Mouse (Mus musculus): Measurements from ENCODE around the gene Sec31a. TPM values are rescaled to one million over a fixed set of nuclear protein-coding genes. Genes with fewer than 3 reads are reported as not detected.

Gene Sec31a
- polyA plus RNA-seq, 1 experiment from 2014 or later, result 136 TPM

DNA sequence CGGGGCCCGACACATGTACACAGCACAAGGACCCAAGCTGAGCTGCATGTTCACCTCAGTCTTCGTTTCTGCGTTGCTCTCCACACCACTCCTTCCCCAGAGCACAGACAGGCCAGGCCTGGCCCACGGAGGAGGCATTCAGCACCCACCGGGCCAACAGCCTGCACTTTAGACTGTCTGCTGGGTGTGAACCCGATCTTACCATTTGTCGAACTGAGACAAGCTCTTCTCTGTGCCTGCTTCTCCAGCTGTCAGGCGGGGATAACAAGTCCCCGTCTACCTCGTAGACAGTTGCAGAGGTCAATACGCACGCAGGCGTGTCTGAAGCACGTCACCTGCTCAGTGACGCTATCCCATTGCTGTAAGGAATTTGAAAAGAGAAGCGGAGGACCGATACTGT, 99.0 kb downstream of the Sec31a start:
- Histone ChIP-seq H3K27ac (replicated peaks; ENCODE audit: low read depth, low read length) (no peak overlapping the region), H3K4me3 (ENCODE audit: low read depth, low read length) (no peak overlapping the region), H3K9me3 (ENCODE audit: control insufficient read depth, low read length) (no peaks in the 10 kb centered on the region), H3K4me1 (ENCODE audit: control insufficient read depth, insufficient read depth, low read length) (no peaks in the 10 kb centered on the region), H3K4me2 (ENCODE audit: low read depth, severe bottlenecking) (no peak overlapping the region), H3K27me3 (ENCODE audit: control insufficient read depth, insufficient read depth, low read length) (no peaks in the 10 kb centered on the region), H3K36me3 (ENCODE audit: control insufficient read depth, insufficient read depth, low read length) (no peaks in the 10 kb centered on the region), H3K9ac (ENCODE audit: low read length) (no peak overlapping the region)
- 81% methylated on average over 18 of the region's 18 CpGs for whole genome bisulfite sequencing
- no peak for DNase-seq (ENCODE audit: low spot score)
- ATAC-seq (ENCODE audit: insufficient number of reproducible peaks, low FRiP score, low TSS enrichment, low read depth), result no peak

DNA sequence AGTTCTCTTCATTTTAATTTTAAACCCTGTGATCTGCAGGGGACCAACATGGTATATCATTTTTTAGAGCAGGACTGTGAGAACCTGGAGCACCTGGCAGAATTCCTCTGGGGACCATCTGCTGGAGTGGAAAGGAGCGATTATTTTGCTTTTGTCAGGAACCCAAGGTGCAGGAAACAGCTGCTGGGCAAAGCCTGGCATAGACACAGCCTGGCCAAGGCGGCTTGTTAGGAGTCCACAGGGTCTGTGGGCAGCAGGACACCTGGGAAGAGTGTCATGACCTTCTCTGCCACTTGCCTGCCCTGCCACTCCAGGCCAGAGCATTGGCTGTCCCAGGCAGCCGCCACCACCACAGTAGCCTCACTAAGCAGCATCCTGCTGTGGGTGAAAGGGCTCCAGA, 100.4 kb downstream of the Sec31a start:
- Histone ChIP-seq H3K4me2 (ENCODE audit: low read depth, severe bottlenecking) (no peak overlapping the region), H3K9ac (ENCODE audit: low read length) (no peak overlapping the region), H3K27me3 (ENCODE audit: control insufficient read depth, insufficient read depth, low read length) (no peaks in the 10 kb centered on the region), H3K27ac (replicated peaks; ENCODE audit: low read depth, low read length) (no peak overlapping the region), H3K9me3 (ENCODE audit: control insufficient read depth, low read length) (no peaks in the 10 kb centered on the region), H3K36me3 (ENCODE audit: control insufficient read depth, insufficient read depth, low read length) (no peaks in the 10 kb centered on the region), H3K4me1 (ENCODE audit: control insufficient read depth, insufficient read depth, low read length) (no peaks in the 10 kb centered on the region), H3K4me3 (ENCODE audit: low read depth, low read length) (no peak overlapping the region)
- ATAC-seq (ENCODE audit: insufficient number of reproducible peaks, low FRiP score, low TSS enrichment, low read depth) (no peak), DNase-seq (ENCODE audit: low spot score) (no peak)
- WGBS, result 55% methylated on average over 3 of the region's 3 CpGs

DNA sequence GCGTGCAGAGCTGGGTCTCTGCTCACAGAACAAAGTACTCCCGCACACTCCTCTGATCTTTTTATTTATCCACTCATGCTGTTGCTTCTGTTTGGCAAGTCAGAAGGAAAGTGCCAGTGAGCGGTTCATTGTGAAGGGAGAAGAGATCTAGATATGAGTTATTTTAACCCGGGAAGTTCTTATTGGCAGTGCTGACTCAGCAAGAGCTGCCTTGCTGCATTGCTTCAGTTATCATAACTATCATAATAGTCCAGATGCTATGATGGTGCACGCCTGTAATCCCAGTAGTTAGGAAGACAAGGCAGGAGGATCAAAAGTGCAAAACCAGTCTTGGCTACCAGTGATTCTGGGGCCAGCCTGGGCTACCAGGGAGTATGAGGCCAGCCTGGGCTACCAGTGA, 103.6 kb downstream of the Sec31a start:
- ATAC-seq (ENCODE audit: insufficient number of reproducible peaks, low FRiP score, low TSS enrichment, low read depth), result no peak
- H3K27ac ChIP-seq (replicated peaks; ENCODE audit: low read depth, low read length), result no peak overlapping the region
- no peaks in the 10 kb centered on the region for H3K4me1 ChIP-seq (ENCODE audit: control insufficient read depth, insufficient read depth, low read length)
- no peak for DNase-seq (ENCODE audit: low spot score)
- H3K36me3 ChIP-seq (ENCODE audit: control insufficient read depth, insufficient read depth, low read length), result no peaks in the 10 kb centered on the region
- H3K9me3 ChIP-seq (ENCODE audit: control insufficient read depth, low read length), result no peaks in the 10 kb centered on the region
- H3K27me3 ChIP-seq (ENCODE audit: control insufficient read depth, insufficient read depth, low read length), result no peaks in the 10 kb centered on the region
- no peak overlapping the region for H3K4me2 ChIP-seq (ENCODE audit: low read depth, severe bottlenecking)
- no peak overlapping the region for H3K9ac ChIP-seq (ENCODE audit: low read length)
- 84% methylated on average over 5 of the region's 5 CpGs for WGBS
- no peak overlapping the region for H3K4me3 ChIP-seq (ENCODE audit: low read depth, low read length)

Other genes with a start within 250 kb of the Sec31a start
- gene Lin54, start 84.4 kb upstream of the Sec31a start, polyA plus RNA-seq (2014; fragmentation: Nextera tagmentation; extraction: Ambion mirVana), result 16.1 and 16.8 TPM in 2 replicates
- gene Cops4, start 102.1 kb upstream of the Sec31a start, polyA plus RNA-seq (2014; fragmentation: Nextera tagmentation; extraction: Ambion mirVana), result 254 TPM in 2 replicates
- 2.7 and 3.1 TPM in 2 replicates for gene Plac8, start 156.0 kb upstream of the Sec31a start, polyA plus RNA-seq (2014; fragmentation: Nextera tagmentation; extraction: Ambion mirVana)

All from limb, embryonic 11.5 days (tissue).